Mouse (Mus musculus) embryonic facial prominence, embryonic 11.5 days (tissue): ENCODE data around the gene Cd3g. TPM values are rescaled to one million over a fixed set of nuclear protein-coding genes. Genes with fewer than 3 reads are reported as not detected.
A peak's percentile ranks its signal among the peaks of the same experiment; 100 is the strongest.
"Not testable (repeated sequence)": the region's sequence is repeated elsewhere in the genome, so short reads cannot be mapped to it uniquely, and the experiment has no call there.

Experiments used
- ATAC-seq: fragments of 200-750 bp; cut with Nextera tagmentation; replicated peaks from 2 replicates; pipeline ENCODE4 v1.8.0; 2017; ENCODE audit warnings: low read depth; ENCODE audit not compliant: insufficient number of reproducible peaks, low FRiP score, low TSS enrichment
- DNase-seq: peaks from one replicate; pipeline ENCODE4 v3.0.0-alpha.2; 2015; ENCODE audit warnings: low spot score
- H3K27ac ChIP-seq: fragments of 300-500 bp; sonication (generic); replicated peaks from 2 replicates; pipeline ENCODE4 v1.5.1; 2014; ENCODE audit warnings: mild to moderate bottlenecking, low read depth, low read length, control low read depth
- H3K27me3 ChIP-seq: fragments of 300-500 bp; sonication (generic); 2 replicates; pipeline ENCODE4 v1.6.1; 2014; ENCODE audit warnings: mild to moderate bottlenecking, low read length, moderate library complexity, mixed read lengths; ENCODE audit not compliant: control insufficient read depth, insufficient read depth
- H3K36me3 ChIP-seq: fragments of 300-500 bp; sonication (generic); replicated peaks from 2 replicates; pipeline ENCODE4 v1.6.1; 2014; ENCODE audit warnings: low read depth, mild to moderate bottlenecking, low read length, moderate library complexity, mixed read lengths; ENCODE audit not compliant: control insufficient read depth, insufficient read depth
- H3K4me1 ChIP-seq: fragments of 300-500 bp; sonication (generic); 2 replicates; pipeline ENCODE4 v1.6.1; 2014; ENCODE audit warnings: low read length, mixed read lengths; ENCODE audit not compliant: control insufficient read depth, insufficient read depth
- H3K4me2 ChIP-seq: fragments of 300-500 bp; sonication (generic); 2 replicates; pipeline ENCODE4 v1.6.1; 2014; ENCODE audit warnings: low read depth, mild to moderate bottlenecking, control low read depth, low read length, moderate library complexity
- H3K4me3 ChIP-seq: fragments of 300-500 bp; sonication (generic); 2 replicates; pipeline ENCODE4 v1.5.1; 2014; ENCODE audit warnings: low read depth, low read length, control low read depth
- H3K9ac ChIP-seq: fragments of 300-500 bp; sonication (generic); replicated peaks from 2 replicates; pipeline ENCODE4 v1.6.1; 2014; ENCODE audit warnings: mild to moderate bottlenecking, control low read depth, low read length
- H3K9me3 ChIP-seq: fragments of 300-500 bp; sonication (generic); replicated peaks from 2 replicates; pipeline ENCODE4 v1.6.1; 2016; ENCODE audit warnings: mild to moderate bottlenecking, low read length, inconsistent platforms, mixed read lengths; ENCODE audit not compliant: control insufficient read depth
- WGBS: fragments of 180-500 bp; shearing (Covaris S2); extraction: QIAGEN DNeasy Blood & Tissue Kit; methylation state at CpG from one replicate; pipeline ENCODE4 v1.1.7; 2014; 5-methylcytosine and 5-hydroxymethylcytosine counted together
- polyA plus RNA-seq: library from polyadenylated mRNA; unstranded; fragments of >200 nt; fragmentation: Nextera tagmentation; extraction: Ambion mirVana; gene quantifications from 2 replicates; pipeline ENCODE4 v1.2.1, GENCODE M21; 2014

The Cd3g gene
- polyA plus RNA-seq, 1 experiment from 2014 or later, result not detected

DNA sequence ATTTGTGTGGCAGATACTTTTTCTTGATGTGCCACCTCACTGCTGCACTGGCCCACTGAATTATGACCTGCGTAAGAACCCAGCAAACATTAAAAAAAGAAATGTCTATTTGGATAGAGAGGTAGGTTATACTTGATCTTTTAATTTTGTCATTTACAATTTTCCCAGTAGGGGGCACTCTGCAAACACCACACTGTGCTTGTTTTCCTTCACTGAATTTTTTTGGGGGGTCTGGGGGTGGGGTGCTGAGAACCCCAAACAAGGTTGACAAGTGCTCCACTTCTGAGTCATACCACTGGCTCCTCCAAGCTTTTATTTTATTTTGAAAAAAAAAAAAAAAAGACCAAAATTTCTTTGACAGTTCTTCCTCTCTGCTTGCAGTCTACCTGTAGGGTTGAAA lies 10.8 kb downstream of the Cd3g start:
- Histone ChIP-seq H3K9me3 (no peaks in the 10 kb centered on the region), H3K4me3 (no peak overlapping the region), H3K9ac (no peak overlapping the region), H3K27ac (no peak overlapping the region), H3K4me2 (no peak overlapping the region), H3K27me3 (no peaks in the 10 kb centered on the region), H3K4me1 (no peaks in the 10 kb centered on the region; the same call in 1 of the 2 replicates), H3K36me3 (no peaks in the 10 kb centered on the region)
- DNase-seq (no peak), ATAC-seq (no peak)
- 75% methylated on average over 1 of the region's 1 CpGs for whole genome bisulfite sequencing

DNA sequence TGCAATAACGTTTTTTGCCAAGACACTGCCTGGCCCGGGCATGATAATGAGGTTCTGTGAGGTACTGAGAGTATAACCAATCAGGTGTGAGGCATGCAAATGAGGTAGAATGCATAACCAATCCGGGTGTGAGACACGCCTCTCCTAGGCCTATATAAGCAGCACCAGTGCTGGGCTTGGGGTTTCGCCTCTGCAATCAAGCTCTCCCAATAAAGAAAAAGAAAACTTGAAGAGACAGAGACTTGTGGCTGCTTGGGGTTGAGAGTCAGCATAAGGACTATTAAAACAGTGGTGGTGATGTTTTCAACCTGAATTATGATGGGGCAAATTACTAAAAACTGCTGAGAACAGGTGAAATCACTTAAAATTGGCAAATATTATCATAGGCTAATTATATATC lies 12.5 kb downstream of the Cd3g start:
- H3K4me3 ChIP-seq, H3K9me3 ChIP-seq, ATAC-seq, DNase-seq, H3K4me2 ChIP-seq, H3K9ac ChIP-seq, H3K36me3 ChIP-seq, H3K27ac ChIP-seq, H3K27me3 ChIP-seq, H3K4me1 ChIP-seq: not testable (repeated sequence)
- WGBS, result 91% methylated on average over 5 of the region's 5 CpGs

DNA sequence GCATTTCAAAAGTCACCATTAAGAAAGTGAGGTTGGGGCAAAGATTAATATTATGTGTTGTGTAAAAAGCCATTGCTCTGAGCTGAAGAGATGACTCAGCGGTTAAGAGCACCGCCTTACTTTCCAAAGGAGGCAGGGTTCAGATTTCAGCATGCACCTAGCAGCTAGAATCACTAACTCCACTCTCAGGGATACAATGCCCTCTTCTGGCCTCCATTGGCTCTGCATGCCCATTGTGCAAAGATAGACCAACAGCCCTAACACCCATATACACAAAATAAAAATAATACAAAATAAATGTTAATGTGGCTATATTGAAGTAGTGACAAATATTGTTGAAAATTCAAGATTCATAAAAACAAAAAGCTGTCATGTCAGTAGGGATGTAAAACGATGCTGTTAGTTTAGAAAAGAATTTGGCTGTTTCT lies 13.4 kb downstream of the Cd3g start:
- no peaks in the 10 kb centered on the region for H3K9me3 ChIP-seq
- H3K27me3 ChIP-seq, result no peaks in the 10 kb centered on the region
- no peaks in the 10 kb centered on the region; the same call in 1 of the 2 replicates for H3K4me1 ChIP-seq
- 21% methylated on average over 3 of the region's 3 CpGs for WGBS
- H3K9ac ChIP-seq, result no peak overlapping the region
- H3K4me2 ChIP-seq, result no peak overlapping the region
- no peak overlapping the region for H3K27ac ChIP-seq
- ATAC-seq (no peak), DNase-seq (peak; percentile 86)
- no peak overlapping the region for H3K4me3 ChIP-seq
- H3K36me3 ChIP-seq, result no peaks in the 10 kb centered on the region

DNA sequence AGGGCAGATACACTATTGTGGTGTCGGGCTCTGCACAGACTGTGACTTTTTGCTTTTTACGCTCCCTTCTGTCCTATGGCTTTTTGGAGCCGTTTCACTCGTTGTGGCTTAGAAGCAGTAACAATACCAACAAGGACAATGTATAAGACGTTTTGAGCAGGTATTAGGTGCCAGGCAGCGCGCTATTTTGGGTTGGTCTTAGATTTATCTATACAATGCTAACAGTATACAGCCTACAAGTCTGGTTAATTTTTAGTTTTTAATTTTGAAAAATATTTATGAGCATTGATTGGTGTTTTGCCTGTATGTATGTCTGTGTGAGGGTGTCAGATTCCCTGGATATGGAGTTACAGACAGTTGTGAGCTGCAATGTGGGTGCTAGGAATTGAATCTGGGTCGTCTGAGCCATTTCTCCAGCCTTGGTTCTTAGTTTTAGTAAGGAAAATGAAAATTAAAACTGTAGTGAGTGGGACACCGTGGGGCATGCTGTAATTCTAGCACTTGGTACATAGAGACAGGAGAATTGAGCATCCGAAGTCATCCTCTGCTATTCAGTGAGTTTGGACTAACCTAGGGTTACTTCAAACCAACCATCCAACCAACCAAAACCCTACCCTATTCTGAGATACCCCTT lies 14.3 kb downstream of the Cd3g start:
- ATAC-seq, result no peak; the same call in 1 of the 2 replicates
- H3K9ac ChIP-seq, result peak overlapping the region; percentile 26; the same call in 1 of the 2 replicates
- no peaks in the 10 kb centered on the region for H3K9me3 ChIP-seq

DNA sequence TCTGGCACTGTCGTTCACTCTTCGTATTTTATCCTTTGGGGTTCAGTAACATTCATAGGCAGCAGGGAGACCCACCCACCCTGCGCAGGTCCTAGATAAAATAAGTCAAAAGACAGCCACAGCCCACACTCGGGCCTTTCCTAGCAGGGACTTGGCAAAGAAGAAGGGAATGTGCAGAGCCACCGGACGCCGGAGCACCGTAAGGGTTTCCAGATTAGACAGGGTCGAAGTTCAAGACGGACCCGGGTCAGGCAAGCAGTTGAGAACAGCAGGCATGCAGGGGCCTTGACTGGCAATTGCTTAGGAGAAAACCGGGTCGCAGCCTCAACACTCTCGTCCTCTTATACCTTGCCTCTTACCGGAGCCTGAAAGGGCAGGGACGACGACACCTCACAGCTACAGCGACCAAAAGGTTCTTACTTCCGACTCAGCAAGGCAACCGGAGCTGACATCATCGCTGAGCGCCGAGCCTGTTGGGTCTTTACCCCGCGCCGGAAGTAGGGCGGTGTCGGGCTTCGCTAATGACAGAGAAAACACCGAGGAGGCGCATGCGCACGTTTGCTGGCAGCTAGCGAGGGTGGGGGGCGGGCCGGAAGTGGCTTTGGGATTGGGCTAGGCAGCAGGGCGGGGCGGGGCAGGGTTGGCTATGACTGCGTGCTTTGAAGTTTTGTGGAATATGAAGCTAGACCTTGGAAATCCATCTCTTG lies 15.0 kb downstream of the Cd3g start, which contains the start of gene Ube4a:
TSS of gene Ube4a (minus strand) at position 475 of the 707 bp plus-strand sequence.
- H3K4me1 ChIP-seq, result no peaks in the 10 kb centered on the region; the same call in 1 of the 2 replicates
- peak; percentile 100 for DNase-seq
- under 1% methylated on average over 39 of the region's 39 CpGs for WGBS
- peak within 1 kb of the TSS; percentile 74 for H3K4me2 ChIP-seq
- H3K9ac ChIP-seq, result peak within 1 kb of the TSS; percentile 71
- peak; percentile 88 for ATAC-seq
- H3K27ac ChIP-seq, result no peak within 1 kb of the TSS
- H3K36me3 ChIP-seq, result 0 out of 2 replicates have a peak, but pooled peaks cover 3% of the 10 kb centered on the region
- no peaks in the 10 kb centered on the region for H3K9me3 ChIP-seq
- peak within 1 kb of the TSS; percentile 86 for H3K4me3 ChIP-seq
- H3K27me3 ChIP-seq, result no peaks in the 10 kb centered on the region

More for the DNA sequence above, 14.3 kb downstream of the Cd3g start:
- H3K4me1 ChIP-seq, result no peaks in the 10 kb centered on the region; the same call in 1 of the 2 replicates
- H3K4me3 ChIP-seq, result peak overlapping the region; percentile 86
- no peak overlapping the region for H3K27ac ChIP-seq
- no peak for DNase-seq
- 0 out of 2 replicates have a peak, but pooled peaks cover 3% of the 10 kb centered on the region for H3K36me3 ChIP-seq
- H3K27me3 ChIP-seq, result no peaks in the 10 kb centered on the region
- 14% methylated on average over 10 of the region's 10 CpGs for WGBS
- peak overlapping the region; percentile 54 for H3K4me2 ChIP-seq

DNA sequence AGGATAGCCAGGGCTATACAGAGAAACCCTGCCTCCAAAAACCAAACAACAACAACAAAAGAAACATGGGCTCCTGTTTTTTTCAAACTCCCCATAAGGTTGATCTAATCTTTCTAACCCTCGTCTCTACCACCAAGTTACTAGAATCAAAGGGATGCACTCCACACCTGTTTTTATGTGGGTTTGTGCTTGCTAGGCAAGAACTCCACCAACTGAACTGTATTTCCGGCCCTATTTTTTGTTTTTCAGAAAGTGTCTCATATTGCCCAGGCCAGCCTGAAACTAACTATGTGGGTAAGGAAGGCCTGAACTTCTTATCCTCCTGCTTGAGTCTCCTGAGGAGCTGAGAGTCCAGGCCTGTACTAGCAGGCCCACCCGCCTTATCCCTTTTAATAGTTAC lies 25.8 kb downstream of the Cd3g start:
- no peaks in the 10 kb centered on the region for H3K27me3 ChIP-seq

DNA sequence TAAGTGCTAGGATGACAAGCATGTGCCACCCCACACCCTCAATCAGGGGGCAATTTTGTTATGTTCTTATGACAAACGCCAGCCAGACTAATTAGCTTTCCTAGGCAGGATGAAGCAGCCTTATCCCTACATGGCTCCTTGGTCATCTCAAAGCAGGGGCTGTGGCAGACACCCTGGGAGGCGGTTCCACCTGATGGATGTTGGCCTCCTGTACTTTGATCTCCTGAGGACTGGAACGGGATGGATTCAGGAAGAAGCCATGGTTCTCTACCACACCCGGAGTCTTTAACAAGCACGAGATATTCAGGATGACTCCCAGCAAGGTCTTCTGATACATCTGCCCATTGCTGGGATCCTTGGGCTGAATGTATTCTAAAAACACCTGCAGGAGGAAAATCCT lies 32.4 kb downstream of the Cd3g start:
- ATAC-seq, result no peak
- Histone ChIP-seq H3K9me3 (no peaks in the 10 kb centered on the region), H3K27me3 (no peaks in the 10 kb centered on the region), H3K4me1 (no peaks in the 10 kb centered on the region), H3K27ac (no peak overlapping the region), H3K4me2 (no peak overlapping the region), H3K9ac (no peak overlapping the region), H3K4me3 (no peak overlapping the region), H3K36me3 (peaks cover 2% of the 10 kb centered on the region)
- no peak for DNase-seq
- 91% methylated on average over 5 of the region's 5 CpGs for WGBS

More for the DNA sequence above, 25.8 kb downstream of the Cd3g start:
- DNase-seq (no peak), ATAC-seq (no peak)
- Histone ChIP-seq H3K4me1 (no peaks in the 10 kb centered on the region), H3K4me2 (no peak overlapping the region), H3K9ac (no peak overlapping the region), H3K9me3 (no peaks in the 10 kb centered on the region), H3K36me3 (peaks cover 2% of the 10 kb centered on the region), H3K27ac (no peak overlapping the region), H3K4me3 (no peak overlapping the region)
- 92% methylated on average over 3 of the region's 3 CpGs for WGBS

DNA sequence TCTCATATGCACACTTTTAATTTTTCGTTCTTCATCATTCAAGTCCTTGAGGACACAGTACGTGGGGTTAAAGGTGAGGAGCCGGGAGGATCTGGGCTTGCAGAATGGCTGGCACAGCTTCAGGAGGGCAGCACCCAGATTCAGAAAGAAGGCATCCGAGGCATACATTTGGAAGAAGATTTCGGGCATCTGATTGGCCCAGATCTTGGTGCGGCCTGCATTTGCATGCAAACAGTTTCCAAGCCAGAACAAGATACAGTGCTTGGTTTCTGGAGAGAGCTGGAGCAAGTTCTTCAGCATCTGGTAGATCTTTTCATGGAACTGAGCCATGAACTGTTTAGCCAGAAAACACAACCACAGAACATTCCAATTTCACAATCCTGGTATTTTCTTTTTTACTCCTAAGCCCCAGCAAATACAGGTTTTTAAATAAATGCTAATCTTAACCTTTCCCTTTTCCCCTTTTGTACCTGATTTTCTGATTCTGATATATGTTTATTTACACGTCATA lies 34.0 kb downstream of the Cd3g start:
- DNase-seq, result no peak
- Histone ChIP-seq H3K9me3 (no peaks in the 10 kb centered on the region), H3K36me3 (peaks cover 4% of the 10 kb centered on the region), H3K27ac (no peak overlapping the region), H3K4me2 (no peak overlapping the region), H3K9ac (no peak overlapping the region), H3K4me3 (no peak overlapping the region), H3K4me1 (no peaks in the 10 kb centered on the region), H3K27me3 (no peaks in the 10 kb centered on the region)
- 90% methylated on average over 7 of the region's 7 CpGs for WGBS
- ATAC-seq, result no peak
